Mouse (Mus musculus) embryo, embryonic 9.5 days (tissue): ENCODE measurements around the gene Cep295nl.
"Not testable (repeated sequence)": the region's sequence is repeated elsewhere in the genome, so short reads cannot be mapped to it uniquely, and the experiment has no call there.

Experiments
- DNase-seq: peaks from one replicate; pipeline ENCODE4 v3.0.0-alpha.2; 2017; ENCODE audit errors: extremely low spot score

Gene Cep295nl

DNA sequence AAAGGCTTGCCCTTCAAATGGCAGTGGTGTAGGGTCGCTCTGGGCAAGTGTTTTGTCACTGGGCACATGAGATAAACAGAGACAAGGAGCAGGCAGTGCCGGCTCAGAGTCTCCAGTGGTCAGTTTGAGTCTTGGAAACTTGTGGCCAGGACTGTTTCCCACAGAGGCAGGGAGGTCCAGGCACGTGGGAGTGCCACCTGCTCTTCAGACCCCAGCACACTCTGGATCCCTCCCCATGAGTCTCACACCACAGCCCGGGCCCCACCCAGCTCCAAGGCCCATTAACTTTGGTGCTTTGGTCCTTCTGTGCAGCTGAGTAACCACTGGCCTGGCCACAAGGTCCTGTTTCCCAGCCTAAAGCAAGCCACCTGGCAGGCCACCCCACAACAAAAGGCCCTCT lies 20.3 kb downstream of the Cep295nl start:
- no peak for DNase-seq

DNA sequence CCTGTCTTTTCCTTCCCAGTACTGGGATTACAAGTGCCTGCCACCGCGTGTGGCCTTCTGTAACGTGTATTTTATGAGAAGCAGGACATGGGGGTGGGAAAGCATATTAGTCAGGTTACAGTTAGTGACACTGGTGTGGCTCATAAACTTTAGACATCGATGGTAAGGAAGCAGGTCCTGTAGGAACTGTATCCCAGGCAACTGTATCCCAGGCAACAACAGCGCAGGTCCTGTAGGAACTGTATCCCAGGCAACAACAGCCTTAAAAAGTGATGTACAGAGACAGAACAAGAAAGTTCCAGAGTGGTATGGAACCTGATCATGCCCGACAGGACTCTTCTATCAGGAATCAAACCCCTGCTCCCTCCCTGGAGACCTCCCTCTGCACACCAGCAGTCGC lies 20.8 kb downstream of the Cep295nl start:
- no peak for DNase-seq

DNA sequence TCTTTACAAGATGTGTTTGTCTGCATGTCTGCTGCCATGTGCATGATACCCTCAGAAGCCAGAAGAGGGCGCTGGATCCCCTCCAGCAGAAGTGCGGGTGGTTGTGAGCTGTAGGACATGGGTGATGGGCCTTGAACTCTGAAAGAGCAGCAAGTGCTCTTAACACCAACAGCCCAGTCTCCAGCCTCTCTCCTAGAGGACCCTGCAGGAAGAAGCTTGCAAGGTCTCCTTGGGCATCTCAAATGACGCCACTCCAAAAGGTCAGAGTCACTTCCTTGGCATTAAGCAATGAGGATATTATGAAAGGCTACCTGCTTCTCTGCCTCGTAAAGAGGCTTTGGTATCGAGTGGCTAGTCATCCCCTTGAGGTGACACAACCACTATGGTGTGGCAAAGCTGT lies 23.6 kb downstream of the Cep295nl start:
- peak; percentile 31 for DNase-seq

DNA sequence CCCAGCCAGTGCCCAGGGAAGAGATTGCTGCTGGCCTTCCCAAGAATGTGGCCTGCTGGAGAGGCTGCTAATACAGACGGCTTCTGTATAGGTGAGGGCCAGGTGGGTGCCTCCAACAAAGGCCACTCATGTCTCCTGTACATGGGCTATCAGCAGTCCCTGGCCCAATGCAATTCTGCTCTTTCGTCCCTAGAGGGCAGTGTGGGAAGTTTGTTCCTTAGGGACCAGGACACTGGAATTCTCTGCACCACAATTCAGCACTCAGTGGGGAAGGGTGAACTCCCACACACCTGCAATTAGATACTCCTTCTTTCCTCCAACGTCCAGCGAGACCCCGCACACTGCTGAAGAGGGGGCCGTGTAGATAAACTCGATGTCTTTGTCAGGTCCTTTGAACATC lies 25.2 kb downstream of the Cep295nl start:
- DNase-seq, result peak; percentile 68

DNA sequence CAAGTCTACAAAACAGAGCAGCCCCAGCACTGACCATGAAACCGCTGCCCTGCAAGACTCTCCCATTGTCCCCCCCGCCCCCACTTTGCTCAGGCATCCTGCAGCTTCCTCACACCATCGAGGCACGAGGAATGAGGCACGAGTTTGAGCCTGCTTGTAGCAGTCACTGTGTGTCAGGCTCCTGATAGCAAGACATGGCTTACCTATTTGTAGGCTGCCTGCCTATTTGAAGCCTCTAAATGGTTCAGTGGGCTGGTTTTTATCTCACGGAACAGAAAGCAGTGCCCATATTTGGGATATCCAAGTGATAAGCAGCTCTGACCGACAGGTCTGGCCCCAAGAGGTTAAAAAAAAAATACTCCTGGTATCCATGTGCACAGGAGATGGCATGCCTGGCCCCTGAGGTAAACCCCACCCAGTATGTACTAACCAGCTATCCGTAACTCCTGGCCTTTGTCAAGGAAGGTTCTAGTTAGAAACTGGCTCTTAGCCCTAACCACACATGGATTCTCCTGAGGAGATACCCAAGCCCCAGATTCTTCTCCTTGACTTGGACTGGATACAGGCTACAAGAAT lies 26.0 kb downstream of the Cep295nl start:
- DNase-seq, result no peak

DNA sequence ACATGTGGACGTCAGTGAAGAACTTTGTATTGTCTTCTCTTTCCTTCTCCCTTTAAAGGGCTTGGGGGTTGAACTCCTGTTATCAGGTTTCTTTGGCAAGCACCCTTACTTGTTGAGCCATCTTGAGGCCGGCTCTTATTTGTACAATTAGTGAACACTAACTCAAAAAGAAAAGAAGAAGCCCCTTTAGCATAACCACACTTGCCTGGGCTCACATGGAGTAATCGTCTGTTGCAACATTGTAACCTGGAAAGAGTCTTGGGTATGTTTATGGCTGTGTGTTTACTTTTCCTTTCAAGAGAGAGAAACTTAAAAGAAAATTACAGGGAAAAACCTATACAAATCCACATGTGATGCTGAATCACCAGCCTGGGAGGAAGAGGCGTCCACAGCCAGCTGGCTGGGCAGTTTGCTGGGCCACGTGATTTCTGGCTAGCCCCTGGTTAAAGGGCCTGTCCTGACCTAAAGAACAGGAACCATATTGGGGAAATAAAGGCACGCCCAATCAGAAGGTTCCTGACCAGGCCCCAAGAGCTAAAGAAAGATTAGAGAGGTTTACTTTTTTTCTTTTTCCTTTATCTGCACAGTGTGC lies 30.1 kb downstream of the Cep295nl start:
- DNase-seq, result no peak

DNA sequence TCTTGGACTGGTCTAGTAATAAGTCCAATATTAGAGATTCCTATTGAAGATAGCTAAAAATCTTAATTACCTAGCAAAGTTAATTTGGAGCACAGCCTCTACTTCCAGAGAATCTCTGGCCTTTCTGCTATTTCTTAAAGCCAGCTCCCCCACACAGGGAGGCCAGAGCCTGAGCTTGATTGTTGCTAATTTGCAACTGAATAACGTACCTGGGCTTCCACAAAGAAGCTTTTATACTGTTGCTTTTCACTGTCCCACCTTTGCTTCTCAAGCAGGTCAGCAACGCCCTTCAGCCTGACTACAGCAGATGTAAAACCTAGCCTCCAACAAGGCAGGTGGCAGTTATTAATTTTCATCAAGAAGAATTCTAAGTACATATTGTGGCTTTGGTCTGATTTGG lies 34.3 kb downstream of the Cep295nl start:
- not testable (repeated sequence) for DNase-seq

DNA sequence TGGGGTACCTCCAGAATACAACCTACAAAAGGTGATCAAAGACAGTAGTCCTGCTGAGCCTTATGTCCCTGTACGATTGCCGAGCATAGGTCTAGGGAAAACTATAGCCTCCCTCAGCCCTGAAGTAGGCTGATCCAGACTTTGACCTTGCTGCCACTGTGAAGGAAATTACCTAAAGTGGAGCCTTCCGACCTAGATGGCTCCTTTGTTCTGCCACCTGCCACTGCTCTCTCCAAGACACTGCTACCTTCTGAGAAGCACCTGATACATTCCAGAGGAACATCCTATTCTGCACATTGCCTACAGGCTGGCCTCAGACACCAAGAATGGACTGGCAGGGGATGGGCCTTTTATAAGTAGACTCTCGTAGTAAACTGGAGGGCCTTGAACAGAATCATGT lies 38.3 kb downstream of the Cep295nl start:
- not testable (repeated sequence) for DNase-seq

DNA sequence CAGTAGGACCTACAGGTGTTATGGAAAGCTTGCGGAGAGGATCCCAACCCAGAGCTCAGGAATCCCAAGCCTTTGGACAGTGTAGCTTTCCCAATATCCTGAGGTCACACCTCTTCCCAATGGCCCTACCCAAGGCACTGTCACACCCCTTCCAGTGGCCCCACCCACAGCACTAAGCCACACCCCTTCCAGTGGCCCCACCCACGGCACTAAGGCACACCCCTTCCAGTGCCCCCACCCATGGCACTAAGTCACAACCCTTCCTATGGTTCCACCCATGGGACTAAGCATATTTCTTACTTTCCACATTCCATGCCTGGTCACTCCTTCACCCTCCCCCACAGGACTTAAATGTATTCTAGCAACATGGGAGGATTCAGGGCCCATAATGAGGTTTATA lies 43.5 kb downstream of the Cep295nl start:
- DNase-seq, result no peak

DNA sequence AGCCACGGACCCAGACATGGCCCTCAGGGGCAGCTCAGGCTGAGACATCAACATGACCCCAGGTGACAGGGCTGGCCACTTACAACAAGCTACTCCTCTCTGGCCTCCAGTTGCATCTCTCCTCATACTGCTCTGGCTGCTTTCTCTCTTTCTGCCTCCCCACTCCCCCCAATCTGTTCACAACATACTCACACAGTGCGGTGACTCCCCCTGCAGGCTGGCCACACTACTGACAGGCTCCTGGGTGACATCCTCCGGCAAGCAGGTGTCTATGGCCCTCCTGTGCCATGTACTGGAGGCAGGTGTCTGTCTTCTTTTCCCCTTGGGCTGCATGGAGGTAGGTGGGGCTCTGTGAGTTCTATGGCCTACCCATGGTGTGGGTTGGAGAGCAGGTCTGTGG lies 44.3 kb downstream of the Cep295nl start:
- DNase-seq, result no peak

DNA sequence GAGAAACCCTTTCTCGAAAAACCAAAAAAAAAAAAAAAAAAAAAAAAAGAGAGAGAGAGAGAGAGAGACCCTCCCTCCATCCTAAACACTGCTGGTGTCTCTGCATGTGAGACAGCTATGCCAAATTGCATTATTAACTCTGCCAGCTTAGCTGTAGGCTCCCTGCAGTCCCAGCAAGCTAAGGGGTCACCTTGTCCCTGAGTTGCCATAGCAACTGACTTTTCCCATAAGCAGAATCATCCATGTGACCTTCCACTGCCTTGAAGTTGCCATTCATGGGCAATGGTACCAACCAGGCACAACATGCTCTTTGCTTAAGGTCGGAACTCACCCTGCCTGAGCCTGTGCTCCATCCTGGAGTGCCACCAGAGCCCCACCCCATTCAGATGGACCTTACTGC lies 47.3 kb downstream of the Cep295nl start:
- DNase-seq, result no peak

DNA sequence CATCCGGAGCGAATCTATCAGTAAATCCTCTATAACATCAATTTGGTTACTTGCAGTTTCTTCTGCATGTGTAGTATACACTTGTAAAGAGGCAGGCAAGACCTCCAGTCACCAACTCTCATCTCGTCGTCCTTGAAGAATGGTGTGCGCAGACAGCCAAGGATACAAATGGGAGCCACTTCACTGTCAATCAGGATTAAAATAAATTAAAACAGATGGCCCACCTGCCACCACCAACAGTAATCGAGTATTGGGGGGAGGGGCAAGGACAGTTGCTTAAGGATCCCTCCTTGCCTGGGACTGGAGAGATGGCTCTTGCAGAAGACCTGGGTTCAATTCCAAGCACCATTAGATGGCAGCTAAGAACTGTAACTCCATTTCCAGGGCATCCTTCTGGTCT lies 49.6 kb downstream of the Cep295nl start:
- DNase-seq, result no peak

DNA sequence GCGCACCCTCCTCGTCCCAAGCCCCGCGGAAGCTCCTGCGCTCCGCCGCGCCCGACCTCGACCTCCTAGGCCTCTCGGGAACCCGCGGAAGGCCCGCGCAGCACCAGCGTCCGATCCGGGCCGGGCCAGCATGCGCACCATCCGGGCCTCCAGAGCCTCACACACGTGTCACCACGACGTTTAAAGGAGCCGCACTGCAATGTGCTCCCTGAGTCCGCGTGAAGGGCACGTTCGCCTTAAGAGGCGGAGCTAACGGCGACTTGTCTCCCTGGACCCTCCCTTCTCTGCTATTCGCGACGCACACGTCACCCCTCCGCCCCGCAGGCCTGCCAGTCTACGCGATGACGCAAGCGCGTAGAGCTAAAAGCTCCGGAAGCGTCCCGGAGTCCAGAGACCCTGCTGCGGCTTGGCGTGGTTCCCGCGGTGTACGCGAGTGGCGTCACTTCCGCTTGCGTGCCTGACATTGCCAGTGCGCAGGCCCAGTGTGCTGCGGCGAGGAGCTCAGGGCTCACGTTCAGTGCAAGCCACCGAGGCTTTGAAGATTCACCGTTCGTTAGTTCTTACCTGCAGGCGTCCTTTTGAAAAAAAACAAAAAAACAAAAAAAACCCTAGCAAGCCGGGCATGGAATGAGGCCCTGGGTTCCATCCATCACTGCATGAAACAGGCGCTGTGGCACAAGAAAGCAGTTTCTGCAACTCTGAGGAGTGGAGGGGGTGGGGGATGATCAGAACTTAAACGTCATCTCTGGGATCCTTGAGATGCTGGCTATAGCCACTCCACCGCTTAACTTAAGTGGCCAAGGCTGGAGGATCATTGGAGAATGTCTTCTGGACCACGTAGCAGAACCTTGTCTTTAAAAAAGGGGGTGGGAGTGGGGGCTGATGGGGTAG lies 52.1 kb downstream of the Cep295nl start, which contains the start of gene Usp36:
TSS of gene Usp36 (minus strand) at position 246 of the 891 bp plus-strand sequence.
- DNase-seq, result peak; percentile 97

DNA sequence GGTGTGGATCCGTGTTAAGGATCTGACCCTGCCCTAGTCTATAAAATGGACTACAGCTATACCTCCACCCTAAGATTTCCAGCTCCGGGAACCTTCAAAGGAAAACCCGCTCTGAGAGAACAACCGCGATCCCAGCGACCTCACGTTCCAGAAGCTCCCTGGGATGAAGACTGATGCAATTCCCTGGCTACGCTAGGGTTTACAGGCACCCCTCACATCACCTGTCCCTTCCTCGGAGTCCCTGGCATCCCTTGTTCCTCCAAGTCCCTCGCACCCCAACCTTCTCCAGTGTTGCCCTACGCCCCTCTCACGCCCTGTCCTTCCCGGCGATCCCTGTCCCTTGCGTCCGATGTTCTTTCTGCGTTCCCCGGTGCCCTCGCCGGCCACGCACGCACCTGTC lies 52.7 kb downstream of the Cep295nl start:
- no peak for DNase-seq

DNA sequence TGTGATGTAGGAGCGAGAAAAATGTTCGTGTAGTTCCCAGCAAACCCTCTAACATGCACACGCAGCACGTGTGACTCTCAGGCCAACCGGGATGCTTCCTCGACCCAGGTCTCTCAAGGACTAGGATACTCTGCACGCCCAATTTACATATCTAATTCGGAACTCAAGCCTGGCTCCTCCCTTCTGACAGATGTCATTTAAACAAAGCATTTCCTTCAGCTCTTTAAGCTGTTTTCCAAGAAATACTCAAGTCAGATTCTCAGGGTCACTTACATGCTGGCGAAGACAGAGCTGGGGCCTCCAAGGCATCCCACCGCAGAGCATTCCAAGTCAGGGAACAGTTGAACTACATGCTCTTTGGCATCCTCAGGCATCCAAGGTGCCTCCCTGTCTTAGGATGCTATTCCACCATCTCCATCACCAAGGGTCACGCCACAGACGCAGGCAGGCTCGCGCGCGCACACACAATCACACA lies 53.2 kb downstream of the Cep295nl start:
- peak; percentile 17 for DNase-seq

DNA sequence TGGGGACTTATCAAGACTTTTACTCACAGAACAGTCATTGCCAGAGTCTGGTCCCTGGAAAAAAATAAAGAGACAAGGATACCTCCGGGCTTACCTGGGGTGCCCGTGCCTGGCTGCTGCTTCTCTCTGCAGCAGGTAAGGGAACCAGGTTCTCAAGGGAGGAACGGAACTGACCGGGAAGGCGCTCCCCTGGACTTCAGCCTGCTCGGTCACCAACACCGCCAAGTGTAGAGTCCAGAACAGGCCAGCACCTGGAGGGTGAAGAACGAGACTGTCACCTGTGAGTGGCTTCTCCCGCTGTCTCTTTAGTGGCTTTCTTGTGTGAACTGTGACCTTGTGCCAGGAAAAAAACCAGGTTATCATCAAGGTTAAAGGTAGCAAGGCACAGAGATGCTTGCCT lies 54.7 kb downstream of the Cep295nl start:
- DNase-seq, result no peak

DNA sequence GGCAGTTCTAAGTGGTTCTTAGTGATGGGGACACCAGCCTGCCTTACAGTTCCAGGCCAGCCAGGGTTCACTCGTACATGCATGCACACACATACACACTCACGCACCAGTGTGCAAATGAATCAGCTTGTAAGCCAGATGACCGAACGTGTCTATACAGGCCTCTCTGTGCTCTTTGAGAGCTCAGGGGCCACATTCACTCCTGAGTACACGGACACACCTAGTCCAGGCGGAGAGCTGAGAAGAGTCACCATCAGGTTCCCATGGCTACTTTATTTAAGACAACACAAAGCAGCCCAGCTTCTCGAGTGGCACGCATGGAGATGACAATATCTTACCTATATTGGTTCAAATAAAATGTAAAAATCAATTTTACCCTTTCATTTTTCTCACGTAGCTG lies 55.9 kb downstream of the Cep295nl start:
- no peak for DNase-seq

DNA sequence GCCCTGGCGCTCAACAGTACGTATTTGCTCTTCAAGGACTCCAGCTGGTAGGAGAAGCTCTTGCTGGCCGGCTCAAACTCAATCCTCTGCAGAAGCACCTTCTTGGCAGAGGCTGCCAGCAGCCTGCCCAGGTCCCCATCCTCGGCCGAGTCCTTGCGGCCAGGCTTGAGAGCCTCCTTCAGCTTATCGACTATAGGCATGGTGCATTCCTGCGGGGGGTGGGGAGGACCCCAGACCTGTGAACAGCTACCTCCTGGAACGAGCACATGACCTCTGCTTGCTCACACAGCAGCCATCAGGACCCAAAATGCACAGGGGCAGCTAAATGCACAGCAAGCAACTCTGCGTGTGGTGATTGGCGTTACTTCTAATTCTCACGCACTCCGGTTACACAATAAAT lies 56.5 kb downstream of the Cep295nl start:
- no peak for DNase-seq
